Mouse (Mus musculus): Measurements from ENCODE around the gene Col25a1.

GRCm38 (mm10) chr3:130401560-130401852, 270.2 kb downstream of the Col25a1 start:
- TF ChIP-seq CTCF (IDR thresholded peaks at IDR 0.05) (no peak), EP300 (IDR thresholded peaks at IDR 0.05) (no peak)

All from lung, postnatal 0 days (tissue).